Mouse (Mus musculus) embryo, embryonic 11.5 days (tissue): ENCODE data around the gene Pi4k2a.
"Not testable (repeated sequence)": the region's sequence is repeated elsewhere in the genome, so short reads cannot be mapped to it uniquely, and the experiment has no call there.

Source experiments
- DNase-seq: peaks from one replicate; pipeline ENCODE4 v3.0.0-alpha.2; 2012; ENCODE audit warnings: low read depth, low spot score

Gene Pi4k2a

GRCm38 (mm10) chr19:42079950-42080349 lies 10.3 kb upstream of the Pi4k2a start:
- no peak for DNase-seq

GRCm38 (mm10) chr19:42080469-42080868 lies 9.8 kb upstream of the Pi4k2a start:
- no peak for DNase-seq

GRCm38 (mm10) chr19:42081613-42082012 lies 8.7 kb upstream of the Pi4k2a start:
- not testable (repeated sequence) for DNase-seq

GRCm38 (mm10) chr19:42085690-42086089 lies 4.6 kb upstream of the Pi4k2a start:
- no peak for DNase-seq

- DNase-seq: peak; percentile 83
These were observed 4.1 kb upstream of the Pi4k2a start, which contains the start of gene Morn4 for GRCm38 (mm10) chr19:42086166-42086565. Gene Morn4, minus strand, starts transcription at chr19:42086357.

- DNase-seq: no peak
These were observed 1.0 kb upstream of the Pi4k2a start for GRCm38 (mm10) chr19:42089103-42089747.

GRCm38 (mm10) chr19:42090637-42091141 lies 419 bp downstream of the Pi4k2a start:
- DNase-seq: peak; percentile 26

GRCm38 (mm10) chr19:42099406-42099805 lies 9.1 kb downstream of the Pi4k2a start:
- DNase-seq: no peak

GRCm38 (mm10) chr19:42104681-42105080 lies 14.4 kb downstream of the Pi4k2a start:
- no peak for DNase-seq

- no peak for DNase-seq
These were observed 25.6 kb downstream of the Pi4k2a start for GRCm38 (mm10) chr19:42115783-42116335.

- DNase-seq: no peak
These were observed 27.9 kb downstream of the Pi4k2a start for GRCm38 (mm10) chr19:42118142-42118541.

GRCm38 (mm10) chr19:42118596-42118995 lies 28.3 kb downstream of the Pi4k2a start:
- DNase-seq: no peak

GRCm38 (mm10) chr19:42120451-42120850 lies 30.2 kb downstream of the Pi4k2a start:
- DNase-seq: no peak

- DNase-seq: no peak
These were observed 34.4 kb downstream of the Pi4k2a start for GRCm38 (mm10) chr19:42124684-42125083.

GRCm38 (mm10) chr19:42125501-42126218 lies 35.4 kb downstream of the Pi4k2a start:
- no peak for DNase-seq

GRCm38 (mm10) chr19:42126219-42126605 lies 35.9 kb downstream of the Pi4k2a start:
- DNase-seq: no peak

GRCm38 (mm10) chr19:42127024-42127423 lies 36.8 kb downstream of the Pi4k2a start:
- DNase-seq: no peak

GRCm38 (mm10) chr19:42128052-42128740 lies 37.9 kb downstream of the Pi4k2a start:
- DNase-seq: no peak

GRCm38 (mm10) chr19:42128787-42129508 lies 38.7 kb downstream of the Pi4k2a start, which contains the start of gene Avpi1:
Gene Avpi1, minus strand, starts transcription at chr19:42129059.
- peak; percentile 95 for DNase-seq

- DNase-seq: no peak
These were observed 39.4 kb downstream of the Pi4k2a start for GRCm38 (mm10) chr19:42129509-42130293.

GRCm38 (mm10) chr19:42130294-42130606 lies 40.0 kb downstream of the Pi4k2a start:
- DNase-seq: no peak
